Mouse (Mus musculus): ENCODE data around the gene Cdk2ap1. TPM values are rescaled to one million over a fixed set of nuclear protein-coding genes. Genes with fewer than 3 reads are reported as not detected.
A peak's percentile ranks its signal among the peaks of the same experiment; 100 is the strongest.
"Not testable (repeated sequence)": the region's sequence is repeated elsewhere in the genome, so short reads cannot be mapped to it uniquely, and the experiment has no call there.

Cdk2ap1 gene
- polyA plus RNA-seq, 1 experiment = 88.0 TPM

GRCm38 (mm10) chr5:124300132-124300531 is 62.8 kb downstream of the Cdk2ap1 start:
- TF ChIP-seq CTCF (IDR thresholded peaks at IDR 0.05; ENCODE audit: low read depth, low read length) = no peak
- no peak for TF ChIP-seq POLR2A (IDR thresholded peaks at IDR 0.05; ENCODE audit: borderline replicate concordance, low read depth, low read length)
- peaks cover 7% of the 10 kb centered on the region; the same call in 1 of the 2 replicates for H3K4me1 ChIP-seq (ENCODE audit: control insufficient read depth, insufficient read depth, low read length)
- no peak overlapping the region for H3K4me3 ChIP-seq (ENCODE audit: insufficient read depth, low read length)
- H3K27ac ChIP-seq (ENCODE audit: insufficient read depth, low read depth, low read length) = no peak overlapping the region

GRCm38 (mm10) chr5:124299307-124299706 is 63.6 kb downstream of the Cdk2ap1 start:
- H3K4me3 ChIP-seq (ENCODE audit: insufficient read depth, low read length); H3K27ac ChIP-seq (ENCODE audit: insufficient read depth, low read depth, low read length); H3K4me1 ChIP-seq (ENCODE audit: control insufficient read depth, insufficient read depth, low read length): not testable (repeated sequence)
- TF ChIP-seq CTCF (IDR thresholded peaks at IDR 0.05; ENCODE audit: low read depth, low read length) = peak; percentile 51; the same call in 1 of the 2 replicates

- no peak overlapping the region for H3K4me3 ChIP-seq (ENCODE audit: insufficient read depth, low read length)
- no peaks in the 10 kb centered on the region for H3K4me1 ChIP-seq (ENCODE audit: control insufficient read depth, insufficient read depth, low read length)
- H3K27ac ChIP-seq (ENCODE audit: insufficient read depth, low read depth, low read length) = no peak overlapping the region
- TF ChIP-seq POLR2A (IDR thresholded peaks at IDR 0.05; ENCODE audit: borderline replicate concordance, low read depth, low read length) (no peak), CTCF (IDR thresholded peaks at IDR 0.05; ENCODE audit: low read depth, low read length) (no peak)
Observed at GRCm38 (mm10) chr5:124296475-124296874, 66.4 kb downstream of the Cdk2ap1 start.

Other genes with a start within 250 kb of the Cdk2ap1 start
- 51.0 and 68.2 TPM in 2 replicates for gene Arl6ip4, start 247.0 kb downstream of the Cdk2ap1 start, polyA plus RNA-seq (2012; ENCODE audit: insufficient read depth, insufficient read length, missing spikeins)
- gene Pitpnm2, start 113.3 kb downstream of the Cdk2ap1 start, polyA plus RNA-seq (2012; ENCODE audit: insufficient read depth, insufficient read length, missing spikeins) = 0.40 and 0.66 TPM in 2 replicates
- gene Mphosph9, start 35.1 kb downstream of the Cdk2ap1 start, polyA plus RNA-seq (2012; ENCODE audit: insufficient read depth, insufficient read length, missing spikeins) = 4.2 and 7.2 TPM in 2 replicates
- gene 2810006K23Rik, start 35.0 kb downstream of the Cdk2ap1 start, polyA plus RNA-seq (2012; ENCODE audit: insufficient read depth, insufficient read length, missing spikeins) = 12.4 and 12.5 TPM in 2 replicates
- 57.5 and 59.2 TPM in 2 replicates for gene Sbno1, start 62.9 kb upstream of the Cdk2ap1 start, polyA plus RNA-seq (2012; ENCODE audit: insufficient read depth, insufficient read length, missing spikeins)
- gene Kmt5a, start 76.8 kb upstream of the Cdk2ap1 start, polyA plus RNA-seq (2012; ENCODE audit: insufficient read depth, insufficient read length, missing spikeins) = 49.2 and 58.6 TPM in 2 replicates
- 106 and 113 TPM in 2 replicates for gene Rilpl2, start 115.3 kb upstream of the Cdk2ap1 start, polyA plus RNA-seq (2012; ENCODE audit: insufficient read depth, insufficient read length, missing spikeins)
- 20.5 and 21.6 TPM in 2 replicates for gene Snrnp35, start 120.1 kb upstream of the Cdk2ap1 start, polyA plus RNA-seq (2012; ENCODE audit: insufficient read depth, insufficient read length, missing spikeins)
- 2.4 and 2.8 TPM in 2 replicates for gene Rilpl1, start 168.3 kb upstream of the Cdk2ap1 start, polyA plus RNA-seq (2012; ENCODE audit: insufficient read depth, insufficient read length, missing spikeins)
- gene Tmed2, start 177.6 kb upstream of the Cdk2ap1 start, polyA plus RNA-seq (2012; ENCODE audit: insufficient read depth, insufficient read length, missing spikeins) = 339 and 358 TPM in 2 replicates
- gene Ddx55, start 189.8 kb upstream of the Cdk2ap1 start, polyA plus RNA-seq (2012; ENCODE audit: insufficient read depth, insufficient read length, missing spikeins) = 9.2 and 11.8 TPM in 2 replicates
- gene Eif2b1, start 216.0 kb upstream of the Cdk2ap1 start, polyA plus RNA-seq (2012; ENCODE audit: insufficient read depth, insufficient read length, missing spikeins) = 17.9 and 19.1 TPM in 2 replicates
- 9.6 and 10.1 TPM in 2 replicates for gene Gtf2h3, start 216.1 kb upstream of the Cdk2ap1 start, polyA plus RNA-seq (2012; ENCODE audit: insufficient read depth, insufficient read length, missing spikeins)

Data from bone marrow macrophage, adult 2 months (primary cell).